Mouse (Mus musculus): ENCODE results near the gene Elk3. TPM values are rescaled to one million over a fixed set of nuclear protein-coding genes. Genes with fewer than 3 reads are reported as not detected.

The Elk3 gene
- polyA plus RNA-seq, 1 experiment from 2014 or later, result 37.6 TPM

GRCm38 (mm10) chr10:93346208-93346936 is 35.4 kb upstream of the Elk3 start:
- 88% methylated on average over 9 of the region's 9 CpGs for WGBS
- no peak overlapping the region for H3K9ac ChIP-seq
- ATAC-seq (ENCODE audit: insufficient number of reproducible peaks, insufficient read depth, low FRiP score, low TSS enrichment), result no peak
- H3K27ac ChIP-seq, result no peak overlapping the region
- H3K9me3 ChIP-seq, result no peaks in the 10 kb centered on the region
- H3K27me3 ChIP-seq, result no peaks in the 10 kb centered on the region
- H3K36me3 ChIP-seq, result no peaks in the 10 kb centered on the region
- no peak overlapping the region for H3K4me2 ChIP-seq (replicated peaks)
- peaks cover 5% of the 10 kb centered on the region; the same call in 1 of the 2 replicates for H3K4me1 ChIP-seq
- H3K4me3 ChIP-seq, result no peak overlapping the region

- Histone ChIP-seq H3K27ac (no peak overlapping the region), H3K36me3 (no peaks in the 10 kb centered on the region), H3K4me2 (replicated peaks) (no peak overlapping the region), H3K9me3 (no peaks in the 10 kb centered on the region), H3K4me3 (no peak overlapping the region), H3K9ac (no peak overlapping the region), H3K4me1 (peaks cover 5% of the 10 kb centered on the region; the same call in 1 of the 2 replicates), H3K27me3 (no peaks in the 10 kb centered on the region)
- no peak for ATAC-seq (ENCODE audit: insufficient number of reproducible peaks, insufficient read depth, low FRiP score, low TSS enrichment)
- WGBS, result 80% methylated on average over 2 of the region's 2 CpGs
These were observed 34.6 kb upstream of the Elk3 start for GRCm38 (mm10) chr10:93345497-93345896.

GRCm38 (mm10) chr10:93343469-93343868 is 32.5 kb upstream of the Elk3 start:
- no peak overlapping the region for H3K9ac ChIP-seq
- peaks cover 5% of the 10 kb centered on the region; the same call in 1 of the 2 replicates for H3K4me1 ChIP-seq
- 87% methylated on average over 6 of the region's 6 CpGs for WGBS
- no peak for ATAC-seq (ENCODE audit: insufficient number of reproducible peaks, insufficient read depth, low FRiP score, low TSS enrichment)
- no peaks in the 10 kb centered on the region for H3K9me3 ChIP-seq
- no peak overlapping the region for H3K4me2 ChIP-seq (replicated peaks)
- H3K27ac ChIP-seq, result no peak overlapping the region
- no peaks in the 10 kb centered on the region for H3K27me3 ChIP-seq
- H3K36me3 ChIP-seq, result no peaks in the 10 kb centered on the region
- no peak overlapping the region for H3K4me3 ChIP-seq

GRCm38 (mm10) chr10:93342986-93343385 is 32.1 kb upstream of the Elk3 start:
- no peak overlapping the region for H3K27ac ChIP-seq
- no peaks in the 10 kb centered on the region for H3K36me3 ChIP-seq
- no peaks in the 10 kb centered on the region for H3K9me3 ChIP-seq
- ATAC-seq (ENCODE audit: insufficient number of reproducible peaks, insufficient read depth, low FRiP score, low TSS enrichment), result no peak
- H3K4me3 ChIP-seq, result no peak overlapping the region
- 86% methylated on average over 3 of the region's 3 CpGs for WGBS
- H3K4me1 ChIP-seq, result peaks cover 3% of the 10 kb centered on the region; the same call in 1 of the 2 replicates
- no peak overlapping the region for H3K4me2 ChIP-seq (replicated peaks)
- no peak overlapping the region for H3K9ac ChIP-seq
- no peaks in the 10 kb centered on the region for H3K27me3 ChIP-seq

- Histone ChIP-seq H3K4me1 (no peaks in the 10 kb centered on the region), H3K9ac (no peak overlapping the region)
- ATAC-seq (ENCODE audit: insufficient number of reproducible peaks, insufficient read depth, low FRiP score, low TSS enrichment), result no peak
These were observed 27.6 kb upstream of the Elk3 start for GRCm38 (mm10) chr10:93338526-93338925.

GRCm38 (mm10) chr10:93336462-93336931 is 25.6 kb upstream of the Elk3 start:
- no peaks in the 10 kb centered on the region for H3K27me3 ChIP-seq
- no peaks in the 10 kb centered on the region for H3K4me1 ChIP-seq
- H3K9ac ChIP-seq, result no peak overlapping the region
- H3K36me3 ChIP-seq, result no peaks in the 10 kb centered on the region
- H3K27ac ChIP-seq, result peak overlapping the region; percentile 57; the same call in 1 of the 2 replicates
- H3K4me3 ChIP-seq, result no peak overlapping the region
- no peak overlapping the region for H3K4me2 ChIP-seq (replicated peaks)
- WGBS, result 63% methylated on average over 6 of the region's 6 CpGs
- H3K9me3 ChIP-seq, result no peaks in the 10 kb centered on the region
- ATAC-seq (ENCODE audit: insufficient number of reproducible peaks, insufficient read depth, low FRiP score, low TSS enrichment), result no peak

More at GRCm38 (mm10) chr10:93338526-93338925, 27.6 kb upstream of the Elk3 start:
- H3K27me3 ChIP-seq, result no peaks in the 10 kb centered on the region
- no peak overlapping the region for H3K27ac ChIP-seq
- no peaks in the 10 kb centered on the region for H3K36me3 ChIP-seq
- 85% methylated on average over 5 of the region's 5 CpGs for WGBS
- H3K4me2 ChIP-seq (replicated peaks), result no peak overlapping the region
- no peaks in the 10 kb centered on the region for H3K9me3 ChIP-seq
- H3K4me3 ChIP-seq, result no peak overlapping the region

- H3K36me3 ChIP-seq, result no peaks in the 10 kb centered on the region
- no peak overlapping the region for H3K27ac ChIP-seq
- H3K9ac ChIP-seq, result no peak overlapping the region
- WGBS, result 83% methylated on average over 16 of the region's 16 CpGs
- H3K4me2 ChIP-seq (replicated peaks), result no peak overlapping the region
- no peak for ATAC-seq (ENCODE audit: insufficient number of reproducible peaks, insufficient read depth, low FRiP score, low TSS enrichment)
- H3K4me1 ChIP-seq, result no peaks in the 10 kb centered on the region
- H3K4me3 ChIP-seq, result no peak overlapping the region
- H3K9me3 ChIP-seq, result no peaks in the 10 kb centered on the region
- H3K27me3 ChIP-seq, result no peaks in the 10 kb centered on the region
These were observed 25.0 kb upstream of the Elk3 start for GRCm38 (mm10) chr10:93335828-93336461.

GRCm38 (mm10) chr10:93335001-93335400 is 24.1 kb upstream of the Elk3 start:
- no peak overlapping the region for H3K4me2 ChIP-seq (replicated peaks)

GRCm38 (mm10) chr10:93333239-93333638 is 22.3 kb upstream of the Elk3 start:
- no peaks in the 10 kb centered on the region for H3K4me1 ChIP-seq
- WGBS, result 68% methylated on average over 5 of the region's 5 CpGs
- no peaks in the 10 kb centered on the region for H3K27me3 ChIP-seq
- H3K4me3 ChIP-seq, result no peak overlapping the region
- no peaks in the 10 kb centered on the region for H3K9me3 ChIP-seq
- no peak overlapping the region for H3K9ac ChIP-seq
- no peak overlapping the region for H3K4me2 ChIP-seq (replicated peaks)
- ATAC-seq (ENCODE audit: insufficient number of reproducible peaks, insufficient read depth, low FRiP score, low TSS enrichment), result no peak
- H3K36me3 ChIP-seq, result no peaks in the 10 kb centered on the region
- no peak overlapping the region for H3K27ac ChIP-seq

More at GRCm38 (mm10) chr10:93335001-93335400, 24.1 kb upstream of the Elk3 start:
- Histone ChIP-seq H3K9ac (no peak overlapping the region), H3K4me3 (no peak overlapping the region), H3K9me3 (no peaks in the 10 kb centered on the region), H3K4me1 (no peaks in the 10 kb centered on the region), H3K27me3 (no peaks in the 10 kb centered on the region), H3K36me3 (no peaks in the 10 kb centered on the region), H3K27ac (no peak overlapping the region)
- 53% methylated on average over 2 of the region's 2 CpGs for WGBS
- no peak for ATAC-seq (ENCODE audit: insufficient number of reproducible peaks, insufficient read depth, low FRiP score, low TSS enrichment)

- Histone ChIP-seq H3K9me3 (no peaks in the 10 kb centered on the region), H3K9ac (no peak overlapping the region), H3K36me3 (no peaks in the 10 kb centered on the region), H3K4me2 (replicated peaks) (no peak overlapping the region), H3K4me1 (no peaks in the 10 kb centered on the region), H3K27ac (no peak overlapping the region), H3K27me3 (no peaks in the 10 kb centered on the region), H3K4me3 (no peak overlapping the region)
- WGBS, result 45% methylated on average over 3 of the region's 3 CpGs
- ATAC-seq (ENCODE audit: insufficient number of reproducible peaks, insufficient read depth, low FRiP score, low TSS enrichment), result no peak
These were observed 21.4 kb upstream of the Elk3 start for GRCm38 (mm10) chr10:93332261-93332809.

GRCm38 (mm10) chr10:93331543-93331942 is 20.6 kb upstream of the Elk3 start:
- no peak overlapping the region for H3K4me2 ChIP-seq (replicated peaks)
- H3K4me1 ChIP-seq, result peaks cover 5% of the 10 kb centered on the region
- no peaks in the 10 kb centered on the region for H3K27me3 ChIP-seq
- H3K27ac ChIP-seq, result no peak overlapping the region
- ATAC-seq (ENCODE audit: insufficient number of reproducible peaks, insufficient read depth, low FRiP score, low TSS enrichment), result no peak
- H3K36me3 ChIP-seq, result no peaks in the 10 kb centered on the region
- 93% methylated on average over 4 of the region's 4 CpGs for WGBS
- no peaks in the 10 kb centered on the region for H3K9me3 ChIP-seq
- no peak overlapping the region for H3K9ac ChIP-seq
- H3K4me3 ChIP-seq, result no peak overlapping the region

GRCm38 (mm10) chr10:93328321-93328720 is 17.4 kb upstream of the Elk3 start:
- no peaks in the 10 kb centered on the region for H3K27me3 ChIP-seq

More at GRCm38 (mm10) chr10:93328321-93328720, 17.4 kb upstream of the Elk3 start:
- Histone ChIP-seq H3K4me3 (no peak overlapping the region), H3K4me1 (peaks cover 14% of the 10 kb centered on the region), H3K9me3 (no peaks in the 10 kb centered on the region), H3K9ac (no peak overlapping the region), H3K4me2 (replicated peaks) (no peak overlapping the region), H3K27ac (no peak overlapping the region), H3K36me3 (no peaks in the 10 kb centered on the region)
- ATAC-seq (ENCODE audit: insufficient number of reproducible peaks, insufficient read depth, low FRiP score, low TSS enrichment), result no peak
- WGBS, result 83% methylated on average over 5 of the region's 5 CpGs

All from embryonic facial prominence, embryonic 12.5 days (tissue).